Mouse (Mus musculus) midbrain, embryonic 11.5 days (tissue): ENCODE measurements at regions not wholly inside any gene's neighbourhood (a gene's known extent, or its start where the extent isn't known, plus 50 kb on each side); places are given as distances from the start of the nearest gene placed in this dataset.

Source experiments
- ATAC-seq: fragments of 200-750 bp; cut with Nextera tagmentation; 2 replicates; pipeline ENCODE4 v1.8.0; 2017; ENCODE audit warnings: moderate TSS enrichment, moderate library complexity; ENCODE audit not compliant: low FRiP score
- DNase-seq: peaks from one replicate; pipeline ENCODE4 v3.0.0; 2015; ENCODE audit warnings: low spot score; ENCODE audit errors: missing footprints
- H3K27ac ChIP-seq: fragments of 300-500 bp; sonication (generic); 2 replicates; pipeline ENCODE4 v1.5.1; 2014; ENCODE audit warnings: low read depth, low read length
- H3K27me3 ChIP-seq: fragments of 300-500 bp; sonication (generic); 2 replicates; pipeline ENCODE4 v1.6.1; 2014; ENCODE audit warnings: mild to moderate bottlenecking, low read length, moderate library complexity, mixed read lengths; ENCODE audit not compliant: control insufficient read depth, insufficient read depth
- H3K36me3 ChIP-seq: fragments of 300-500 bp; sonication (generic); 2 replicates; pipeline ENCODE4 v1.6.1; 2014; ENCODE audit warnings: mild to moderate bottlenecking, low read length, moderate library complexity, mixed read lengths; ENCODE audit not compliant: control insufficient read depth, insufficient read depth
- H3K4me1 ChIP-seq: fragments of 300-500 bp; sonication (generic); 2 replicates; pipeline ENCODE4 v1.6.1; 2014; ENCODE audit warnings: low read length; ENCODE audit not compliant: control insufficient read depth, insufficient read depth
- H3K4me2 ChIP-seq: fragments of 300-500 bp; sonication (generic); 2 replicates; pipeline ENCODE4 v1.6.1; 2014; ENCODE audit warnings: mild to moderate bottlenecking, moderate library complexity
- H3K4me3 ChIP-seq: fragments of 300-500 bp; sonication (generic); 2 replicates; pipeline ENCODE4 v1.5.1; 2014; ENCODE audit warnings: low read depth, low read length
- H3K9ac ChIP-seq: fragments of 300-500 bp; sonication (generic); 2 replicates; pipeline ENCODE4 v1.6.1; 2014; ENCODE audit warnings: low read length
- H3K9me3 ChIP-seq: fragments of 300-500 bp; sonication (generic); 2 replicates; pipeline ENCODE4 v1.6.1; 2016; ENCODE audit warnings: low read length; ENCODE audit not compliant: control insufficient read depth
- WGBS: fragments of 180-500 bp; shearing (Covaris S2); extraction: QIAGEN DNeasy Blood & Tissue Kit; methylation state at CpG from one replicate; pipeline ENCODE4 v1.1.7; 2014; 5-methylcytosine and 5-hydroxymethylcytosine counted together

DNA sequence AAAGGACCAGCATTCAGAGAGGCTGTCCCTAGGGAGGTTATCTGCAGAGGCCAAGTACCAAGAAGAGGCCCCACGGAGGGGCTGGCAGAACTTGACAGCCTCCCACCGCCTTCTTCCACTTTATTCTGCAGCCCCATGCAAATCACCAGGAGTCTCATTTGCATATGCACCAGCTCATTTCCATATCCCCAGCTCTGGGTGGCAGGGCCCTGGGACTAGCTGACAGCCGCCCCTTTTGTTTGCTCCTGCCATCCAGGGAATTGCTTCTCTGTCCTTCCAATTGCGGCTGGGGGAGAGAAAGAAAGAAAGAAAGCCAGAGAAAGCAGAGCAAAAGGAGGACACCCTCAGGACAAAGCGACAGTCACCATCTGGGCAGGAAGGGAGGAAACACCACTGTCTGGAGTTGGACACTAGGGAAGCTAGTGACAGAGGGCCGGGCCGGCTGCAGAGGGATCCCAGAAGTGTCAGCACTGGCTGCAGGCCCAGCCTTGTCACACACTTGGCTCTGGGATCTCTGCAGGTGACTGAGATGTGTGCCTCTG, 102.4 kb downstream of the Mn1 start:
- ATAC-seq, result peak; percentile 87
- no peak overlapping the region for H3K4me3 ChIP-seq
- no peaks in the 10 kb centered on the region for H3K9me3 ChIP-seq
- H3K27ac ChIP-seq, result peak overlapping the region; percentile 88
- 0 out of 2 replicates have a peak overlapping the region, but pooled peaks have one; percentile 6 for H3K4me2 ChIP-seq
- 9% methylated on average over 7 of the region's 7 CpGs for WGBS
- peak overlapping the region; percentile 0; the same call in 1 of the 2 replicates for H3K9ac ChIP-seq
- H3K4me1 ChIP-seq, result peaks cover 17% of the 10 kb centered on the region
- H3K36me3 ChIP-seq, result no peaks in the 10 kb centered on the region
- DNase-seq, result peak; percentile 91
- H3K27me3 ChIP-seq, result no peaks in the 10 kb centered on the region

DNA sequence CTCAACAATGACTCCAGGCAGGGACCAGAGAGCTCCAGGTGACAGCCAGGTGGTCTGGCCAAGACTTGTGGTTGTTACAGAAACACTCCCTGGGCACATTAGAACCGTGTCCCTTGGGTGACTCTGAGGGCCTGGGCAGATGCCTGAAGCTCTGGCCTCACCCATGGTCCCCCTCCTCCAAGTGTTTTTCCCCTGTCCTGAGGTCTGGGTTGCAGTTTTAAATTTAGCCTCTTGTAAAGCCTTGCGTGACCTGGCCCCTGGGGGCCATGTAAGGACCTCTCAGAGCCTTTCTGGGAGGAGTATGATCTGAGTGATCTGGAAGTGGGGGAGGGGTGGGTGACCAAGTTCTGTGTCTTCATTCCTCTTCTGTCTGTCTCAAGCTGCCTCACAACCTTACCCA, 104.7 kb downstream of the Mn1 start:
- no peak overlapping the region for H3K4me2 ChIP-seq
- H3K4me3 ChIP-seq, result no peak overlapping the region
- H3K27me3 ChIP-seq, result no peaks in the 10 kb centered on the region
- no peaks in the 10 kb centered on the region for H3K36me3 ChIP-seq
- WGBS, result 72% methylated on average over 2 of the region's 2 CpGs
- H3K9me3 ChIP-seq, result no peaks in the 10 kb centered on the region
- peaks cover 17% of the 10 kb centered on the region for H3K4me1 ChIP-seq
- no peak for DNase-seq
- no peak overlapping the region for H3K9ac ChIP-seq
- H3K27ac ChIP-seq, result no peak overlapping the region
- ATAC-seq, result no peak

DNA sequence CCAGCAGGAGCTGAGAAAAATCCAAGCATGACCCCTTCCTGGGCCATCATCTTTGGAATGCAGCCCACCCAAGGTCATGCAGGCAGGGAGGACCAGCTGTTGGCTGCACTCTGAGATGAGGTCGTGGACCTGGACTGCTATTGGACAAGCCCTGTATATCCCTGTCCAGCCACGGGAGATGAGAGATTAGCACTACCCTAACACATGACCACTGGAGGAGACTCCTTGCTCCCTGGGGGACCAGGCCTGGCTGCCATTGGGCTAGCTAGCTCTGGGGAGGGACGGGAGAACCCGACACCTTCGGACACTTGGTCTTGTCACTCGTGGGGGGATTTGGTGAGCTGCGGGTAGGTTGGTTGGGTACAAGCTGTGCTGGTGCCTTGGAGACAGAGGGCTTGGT, 105.4 kb downstream of the Mn1 start:
- DNase-seq (no peak), ATAC-seq (no peak)
- H3K36me3 ChIP-seq, result no peaks in the 10 kb centered on the region
- H3K9me3 ChIP-seq, result no peaks in the 10 kb centered on the region
- H3K4me2 ChIP-seq, result no peak overlapping the region
- 48% methylated on average over 7 of the region's 7 CpGs for WGBS
- H3K4me1 ChIP-seq, result peaks cover 17% of the 10 kb centered on the region
- no peak overlapping the region for H3K4me3 ChIP-seq
- H3K9ac ChIP-seq, result no peak overlapping the region
- H3K27me3 ChIP-seq, result no peaks in the 10 kb centered on the region
- H3K27ac ChIP-seq, result no peak overlapping the region

DNA sequence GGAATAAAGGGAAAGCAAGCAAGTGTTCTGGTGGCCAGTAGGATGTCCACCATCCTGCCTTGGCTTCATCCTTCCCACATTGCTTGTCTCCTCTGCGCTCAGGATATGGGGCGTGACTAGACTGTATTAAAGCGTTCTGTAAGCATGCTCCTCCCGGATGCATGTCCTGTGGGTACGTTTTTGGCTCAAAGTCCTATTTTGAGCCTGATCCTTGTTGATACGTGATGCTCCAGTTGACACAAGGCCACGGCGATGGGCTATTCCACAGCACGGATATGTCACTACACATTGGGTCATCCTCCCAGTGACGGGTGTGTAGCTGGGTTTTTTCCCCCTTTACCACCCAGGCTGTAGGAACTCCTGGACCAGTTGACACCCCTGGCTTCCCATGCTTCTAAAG, 110.6 kb downstream of the Mn1 start:
- H3K27me3 ChIP-seq, result no peaks in the 10 kb centered on the region
- H3K27ac ChIP-seq, result no peak overlapping the region

DNA sequence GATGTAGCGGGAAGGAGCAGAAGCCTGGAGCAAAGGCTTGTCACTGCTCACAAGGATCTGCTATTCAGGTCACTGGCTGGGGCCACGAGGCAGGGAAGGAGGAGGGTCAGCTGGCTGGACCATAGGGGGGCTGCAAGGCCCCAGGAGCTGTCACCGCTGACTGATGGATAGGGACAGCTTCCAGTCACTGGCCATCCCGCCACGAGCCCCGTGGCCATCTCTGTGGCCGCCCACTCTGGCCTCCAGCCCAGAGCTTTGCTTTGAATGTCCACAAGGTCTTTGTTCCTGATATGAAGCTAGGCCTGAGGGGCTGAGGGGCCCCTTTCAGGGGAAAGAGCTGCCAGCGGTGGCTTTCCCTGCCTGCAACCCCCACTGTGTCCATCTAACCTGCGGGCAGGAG, 111.9 kb downstream of the Mn1 start:
- H3K27ac ChIP-seq, result peak overlapping the region; percentile 32; the same call in 1 of the 2 replicates
- no peaks in the 10 kb centered on the region for H3K27me3 ChIP-seq
- no peak overlapping the region for H3K4me2 ChIP-seq
- peaks cover 29% of the 10 kb centered on the region for H3K4me1 ChIP-seq
- ATAC-seq (peak; percentile 62), DNase-seq (no peak)
- 14% methylated on average over 9 of the region's 9 CpGs for WGBS
- peak overlapping the region; percentile 57 for H3K9ac ChIP-seq
- H3K4me3 ChIP-seq, result no peak overlapping the region
- no peaks in the 10 kb centered on the region for H3K9me3 ChIP-seq
- no peaks in the 10 kb centered on the region for H3K36me3 ChIP-seq

More for the DNA sequence above, 110.6 kb downstream of the Mn1 start:
- Histone ChIP-seq H3K4me3 (no peak overlapping the region), H3K36me3 (no peaks in the 10 kb centered on the region), H3K9me3 (no peaks in the 10 kb centered on the region), H3K4me2 (no peak overlapping the region), H3K4me1 (peaks cover 29% of the 10 kb centered on the region), H3K9ac (no peak overlapping the region)
- DNase-seq (no peak), ATAC-seq (no peak)
- WGBS, result 86% methylated on average over 10 of the region's 10 CpGs

DNA sequence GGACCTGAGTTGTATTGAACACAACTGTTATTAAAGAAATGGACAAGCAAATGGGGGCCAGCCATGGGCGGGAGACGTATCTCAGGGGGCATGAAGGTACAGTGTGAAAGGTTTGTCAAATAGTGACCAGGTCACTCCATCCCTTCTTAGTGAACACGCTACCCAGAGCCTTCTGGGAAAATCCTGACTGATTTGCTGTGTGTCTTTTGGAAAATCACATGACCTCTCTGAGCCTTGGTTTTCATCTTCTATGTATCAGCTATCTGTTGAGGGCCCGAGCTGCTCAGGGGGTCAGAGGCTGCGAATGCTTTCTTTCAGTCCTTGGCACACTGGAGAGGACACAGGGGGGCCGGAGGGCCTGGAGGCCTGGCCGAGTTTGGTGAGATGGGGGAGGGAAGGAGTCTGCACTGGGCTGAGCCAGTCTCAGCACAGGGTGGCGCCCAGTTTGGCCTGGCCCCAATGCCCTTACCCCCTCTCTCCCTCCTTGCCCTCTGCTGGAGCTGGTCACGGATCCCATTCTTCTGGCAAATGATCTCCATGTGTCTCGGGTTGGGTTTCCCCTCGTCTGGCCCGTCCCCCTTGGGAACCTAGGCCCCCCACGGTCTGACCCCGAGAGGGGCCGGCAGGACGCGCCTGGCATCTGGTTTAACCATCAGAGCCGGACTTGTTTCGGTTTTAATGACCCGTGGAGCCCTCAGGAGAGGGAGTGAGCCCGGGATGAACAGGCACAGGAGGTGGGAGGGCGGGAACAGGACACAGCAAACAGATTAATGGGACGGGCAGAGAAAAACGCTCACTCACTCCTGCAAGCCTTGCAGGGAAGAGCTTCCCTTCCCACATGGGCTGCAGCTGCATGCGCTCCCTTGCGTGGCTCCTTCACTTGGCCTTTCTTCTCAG, 113.7 kb downstream of the Mn1 start:
- ATAC-seq (peak; percentile 54), DNase-seq (peak; percentile 91)
- no peaks in the 10 kb centered on the region for H3K9me3 ChIP-seq
- 13% methylated on average over 26 of the region's 26 CpGs for WGBS
- peaks cover 29% of the 10 kb centered on the region for H3K4me1 ChIP-seq
- no peak overlapping the region for H3K4me3 ChIP-seq
- no peak overlapping the region for H3K9ac ChIP-seq
- H3K27ac ChIP-seq, result peak overlapping the region; percentile 42
- H3K36me3 ChIP-seq, result no peaks in the 10 kb centered on the region
- H3K27me3 ChIP-seq, result no peaks in the 10 kb centered on the region
- H3K4me2 ChIP-seq, result peak overlapping the region; percentile 23; the same call in 1 of the 2 replicates

DNA sequence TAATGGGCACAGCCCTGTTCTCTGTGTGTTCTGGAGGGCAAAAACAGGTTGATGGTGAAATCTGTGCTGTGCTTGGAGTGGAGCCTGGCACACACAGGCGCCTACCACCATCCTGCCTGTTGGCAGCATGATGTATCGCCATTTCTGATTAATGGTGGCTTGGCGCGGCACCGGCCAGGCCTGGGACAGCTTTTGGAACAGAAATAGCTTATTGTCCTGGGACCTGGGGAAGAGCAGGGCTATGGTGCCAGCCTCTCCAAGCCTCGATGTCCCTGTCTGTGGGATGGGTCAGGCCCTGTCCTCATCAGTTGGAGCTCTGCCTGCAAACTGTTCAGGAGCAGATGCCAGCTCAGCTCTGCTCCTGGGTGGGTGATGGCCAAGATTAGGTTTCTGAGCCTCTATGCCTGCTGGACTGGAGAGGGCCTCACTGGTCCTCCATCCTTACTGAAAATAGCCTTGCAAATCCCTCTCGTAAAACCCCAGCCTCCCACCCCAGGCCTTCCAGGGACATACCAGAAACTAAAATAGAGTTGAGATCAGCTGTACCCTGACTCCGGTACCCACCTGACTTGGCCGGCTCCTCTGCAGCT, 115.4 kb downstream of the Mn1 start:
- H3K4me3 ChIP-seq, result no peak overlapping the region
- 92% methylated on average over 9 of the region's 9 CpGs for WGBS
- H3K9me3 ChIP-seq, result no peaks in the 10 kb centered on the region
- H3K27me3 ChIP-seq, result no peaks in the 10 kb centered on the region
- DNase-seq (no peak), ATAC-seq (no peak)
- peaks cover 34% of the 10 kb centered on the region for H3K4me1 ChIP-seq
- no peaks in the 10 kb centered on the region for H3K36me3 ChIP-seq
- H3K9ac ChIP-seq, result no peak overlapping the region
- no peak overlapping the region for H3K27ac ChIP-seq
- H3K4me2 ChIP-seq, result no peak overlapping the region

DNA sequence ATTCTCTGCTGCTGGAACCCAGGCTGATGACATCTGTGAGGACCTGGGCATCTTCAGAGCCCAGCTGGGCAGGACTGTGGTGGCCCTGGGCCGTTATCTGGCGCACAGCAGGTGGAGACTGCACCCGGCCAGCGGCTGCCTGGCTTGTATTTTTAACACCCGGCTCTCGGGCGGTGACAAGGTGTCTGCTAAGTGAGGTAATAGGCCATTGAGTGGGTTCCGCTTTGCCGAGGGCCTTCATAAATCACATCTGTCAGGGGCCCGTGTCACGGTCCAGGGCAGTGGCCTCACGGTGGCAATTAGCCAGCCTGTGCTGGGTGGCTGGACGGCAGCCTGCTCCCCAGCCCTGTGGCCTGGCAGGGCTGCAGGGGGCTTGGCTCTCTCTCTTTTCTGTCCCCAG, 118.8 kb downstream of the Mn1 start:
- no peak overlapping the region for H3K27ac ChIP-seq
- H3K36me3 ChIP-seq, result no peaks in the 10 kb centered on the region
- ATAC-seq (no peak), DNase-seq (no peak)
- 60% methylated on average over 13 of the region's 13 CpGs for WGBS
- H3K9ac ChIP-seq, result no peak overlapping the region
- H3K27me3 ChIP-seq, result no peaks in the 10 kb centered on the region
- no peaks in the 10 kb centered on the region for H3K9me3 ChIP-seq
- no peak overlapping the region for H3K4me2 ChIP-seq
- peaks cover 11% of the 10 kb centered on the region for H3K4me1 ChIP-seq
- no peak overlapping the region for H3K4me3 ChIP-seq
